Mouse (Mus musculus): ENCODE results near the gene Pip4k2a.
"Not testable (repeated sequence)": the region's sequence is repeated elsewhere in the genome, so short reads cannot be mapped to it uniquely, and the experiment has no call there.

Pip4k2a gene

DNA sequence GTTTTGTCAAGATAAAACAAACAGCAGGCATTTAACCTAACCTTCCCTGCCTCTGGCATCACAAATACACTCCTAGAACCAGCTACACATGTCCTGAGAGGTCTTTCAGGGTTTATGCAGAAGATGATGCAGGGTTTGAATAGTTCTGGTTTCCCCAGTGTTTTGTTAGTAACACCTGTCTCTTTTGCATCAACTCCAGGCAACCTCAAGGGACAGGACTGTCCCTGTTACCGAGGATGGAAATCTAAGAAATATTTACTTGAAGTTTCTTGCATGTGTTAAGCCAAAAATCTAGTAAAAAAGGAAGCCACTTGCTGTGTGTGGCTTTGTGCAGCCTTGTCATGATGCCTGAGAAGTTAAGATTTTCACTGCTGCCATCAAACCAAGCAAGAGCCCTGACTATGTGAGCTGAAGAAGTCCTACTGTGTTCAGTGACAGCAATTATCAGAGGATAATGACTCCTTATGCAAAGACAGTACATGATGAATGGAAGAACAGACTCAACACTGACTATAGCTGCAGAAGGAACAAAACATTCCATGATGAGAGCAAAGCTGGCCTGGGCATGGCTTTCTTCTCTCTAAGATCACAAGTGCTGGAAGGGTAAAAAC lies 76.3 kb downstream of the Pip4k2a start:
- DNase-seq = no peak

DNA sequence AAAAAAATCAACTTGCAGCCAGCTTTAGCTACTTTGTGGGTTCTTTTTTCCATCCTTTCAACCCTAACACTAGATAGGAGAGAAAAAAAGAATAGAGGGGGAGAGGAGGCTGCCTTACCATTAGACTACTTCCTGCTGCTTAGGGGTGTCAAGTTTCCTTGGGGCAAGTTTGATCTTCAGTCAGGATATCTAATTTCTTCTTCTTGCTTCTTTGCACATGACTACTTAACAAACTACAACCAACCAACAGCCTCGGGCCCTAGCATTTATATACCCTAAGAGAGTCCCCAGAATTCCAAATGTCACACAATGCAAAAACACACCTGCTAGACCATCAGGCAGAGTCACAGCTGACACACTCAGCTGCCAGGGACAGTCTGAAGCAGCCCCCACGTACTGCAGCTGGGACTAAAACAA lies 77.5 kb downstream of the Pip4k2a start:
- DNase-seq = no peak

DNA sequence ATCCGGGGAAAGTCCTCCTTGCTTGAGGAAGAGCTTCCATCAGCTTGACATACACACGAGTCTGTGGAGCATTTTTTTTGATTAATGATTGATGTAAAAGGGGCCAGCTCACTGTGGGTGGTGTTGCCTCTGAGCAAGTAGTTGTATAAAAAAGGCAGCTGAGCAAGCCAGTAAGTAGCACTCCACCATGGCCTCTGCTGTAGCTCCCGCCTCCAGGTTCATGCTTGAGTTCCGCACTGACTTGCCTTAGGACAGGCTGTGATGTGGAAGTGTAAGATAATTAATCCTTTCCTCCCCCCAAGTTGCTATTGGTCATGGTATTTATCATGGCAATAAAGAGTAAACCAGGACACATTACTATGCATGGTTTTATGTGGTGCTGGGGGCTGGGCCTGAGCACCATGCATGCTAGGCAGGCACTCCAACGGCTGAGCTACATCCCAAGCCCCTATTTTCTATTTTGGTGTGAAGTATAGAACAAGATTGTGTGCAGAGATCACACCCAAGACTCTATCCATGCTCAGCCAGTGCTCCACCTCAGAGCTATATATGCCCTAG lies 78.0 kb downstream of the Pip4k2a start:
- DNase-seq = no peak

GRCm38 (mm10) chr2:18917838-18918237 lies 80.1 kb downstream of the Pip4k2a start:
- no peak for DNase-seq

GRCm38 (mm10) chr2:18917380-18917750 lies 80.6 kb downstream of the Pip4k2a start:
- DNase-seq = no peak

- peak; percentile 49 for DNase-seq
Observed at GRCm38 (mm10) chr2:18916615-18917379, 81.1 kb downstream of the Pip4k2a start.

- DNase-seq = no peak
Observed at GRCm38 (mm10) chr2:18916042-18916407, 81.9 kb downstream of the Pip4k2a start.

DNA sequence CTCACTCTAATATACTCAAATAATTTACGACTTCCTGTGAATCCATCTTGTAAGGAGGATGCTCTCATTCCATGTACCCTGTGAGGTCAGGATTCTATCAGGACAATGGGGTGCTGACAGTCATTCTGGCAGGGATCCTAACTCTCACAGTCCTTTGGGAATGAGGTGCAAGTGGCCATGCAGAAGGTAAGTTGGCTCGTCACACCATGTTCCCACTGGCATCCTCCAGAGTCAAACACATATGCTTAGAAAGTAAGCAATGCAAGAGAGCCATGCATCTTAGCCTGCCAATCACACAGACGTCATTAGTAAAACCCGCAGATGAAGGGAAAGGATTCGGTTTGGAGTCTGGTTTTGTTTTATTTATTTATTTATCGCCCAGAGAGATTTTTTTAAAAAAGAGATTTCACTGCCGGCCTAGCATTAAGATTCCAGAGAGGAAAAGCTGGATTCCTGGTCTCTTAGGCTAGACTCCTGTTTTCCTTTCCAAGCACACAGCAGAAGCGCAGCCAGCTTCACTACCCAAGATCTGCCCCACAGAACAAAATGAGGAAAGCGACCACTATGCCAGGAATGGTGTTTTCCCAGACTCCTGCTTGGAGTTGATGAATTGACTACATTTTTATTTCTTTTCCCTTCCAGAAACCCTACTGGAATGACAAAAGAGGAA lies 82.4 kb downstream of the Pip4k2a start:
- DNase-seq = no peak

DNA sequence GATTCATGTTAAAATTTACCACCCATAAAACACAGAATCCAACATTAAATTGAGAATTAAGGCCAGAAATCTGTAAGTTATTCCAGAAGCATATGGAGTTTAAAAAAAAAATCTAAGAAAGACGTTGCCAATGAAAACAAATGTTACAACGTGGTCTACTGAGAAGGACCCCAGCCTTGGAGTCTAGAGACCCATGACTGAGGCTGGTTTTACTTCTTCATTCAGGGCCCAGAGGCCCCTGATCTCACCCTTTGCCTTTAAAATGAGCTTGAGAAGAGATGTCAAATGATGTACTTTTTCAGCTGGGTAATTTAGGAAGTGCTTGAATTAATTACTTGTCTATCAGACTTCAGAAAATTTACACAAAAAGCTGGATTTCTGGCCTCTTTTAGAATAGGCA lies 83.2 kb downstream of the Pip4k2a start:
- no peak for DNase-seq

GRCm38 (mm10) chr2:18913642-18914041 lies 84.3 kb downstream of the Pip4k2a start:
- DNase-seq = no peak

DNA sequence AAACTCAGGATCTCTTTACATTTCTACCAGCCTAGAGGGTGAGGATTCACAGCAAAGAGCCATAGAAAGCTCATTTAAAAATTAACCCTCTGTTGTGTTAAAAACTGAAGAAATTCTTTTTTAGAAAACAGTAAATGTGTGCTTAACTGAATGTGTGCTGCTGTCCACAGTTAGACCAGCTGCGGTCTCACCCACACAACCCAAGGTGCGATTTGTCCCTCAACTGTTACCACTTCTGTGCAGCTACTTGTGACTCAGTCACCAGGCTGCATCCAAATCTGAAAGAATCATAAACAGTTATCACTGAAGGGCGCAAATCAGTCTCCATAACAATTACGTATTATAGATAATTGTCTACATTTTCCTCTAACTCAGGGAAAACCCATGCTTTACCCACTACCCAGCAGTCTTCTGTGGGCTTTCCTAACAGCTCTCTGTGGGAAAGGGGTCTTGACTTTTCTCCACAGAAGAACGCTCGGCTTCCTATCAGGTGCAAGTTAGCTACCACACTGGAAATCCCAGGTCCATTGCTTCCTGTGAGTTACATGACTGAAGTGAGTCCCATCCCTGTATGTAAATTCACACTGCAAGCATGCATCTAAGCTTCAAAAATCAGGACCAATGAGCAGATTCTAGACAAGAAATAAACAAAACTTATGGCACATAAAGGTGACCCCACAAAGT lies 86.5 kb downstream of the Pip4k2a start:
- no peak for DNase-seq

DNA sequence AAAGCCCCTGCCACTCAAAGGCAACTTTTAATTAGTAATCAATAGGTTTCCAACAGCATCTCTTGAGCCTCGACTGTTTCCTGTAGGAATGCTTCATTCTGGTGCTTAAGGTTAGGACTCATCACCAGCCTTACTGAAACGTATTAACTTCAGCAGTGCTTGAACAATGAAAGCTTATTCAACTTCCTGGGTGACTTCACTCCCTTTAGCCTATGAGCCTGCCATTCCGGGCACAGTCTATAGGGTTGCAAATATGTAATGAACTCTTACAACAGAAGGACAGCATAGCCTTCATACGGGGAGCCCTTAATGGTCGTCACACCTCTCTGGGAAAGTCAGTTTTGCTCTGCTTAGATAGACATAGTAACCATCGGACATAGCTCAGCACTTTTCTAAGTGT lies 87.7 kb downstream of the Pip4k2a start:
- DNase-seq = no peak

DNA sequence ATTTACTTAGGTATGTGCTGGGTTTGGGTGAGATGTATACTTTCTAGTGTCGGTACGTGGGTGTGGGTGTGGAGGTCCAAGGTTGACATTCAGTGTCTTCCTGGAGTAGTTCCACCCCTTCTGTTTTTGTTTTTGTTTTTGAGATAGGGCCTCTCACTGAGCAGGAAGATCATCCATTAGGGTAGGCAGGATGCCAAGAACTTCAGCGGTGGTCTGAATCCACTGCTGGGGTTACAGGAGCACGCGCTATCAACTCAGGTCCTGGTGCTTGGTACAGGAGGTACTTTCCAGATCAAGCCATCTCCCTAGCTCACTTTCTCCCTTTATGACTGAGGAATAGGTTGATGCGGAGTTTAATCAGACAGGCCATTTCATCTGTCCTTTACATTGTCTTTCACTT lies 88.2 kb downstream of the Pip4k2a start:
- DNase-seq = no peak

- DNase-seq = no peak
Observed at GRCm38 (mm10) chr2:18907269-18907668, 90.7 kb downstream of the Pip4k2a start.

- peak; percentile 49 for DNase-seq
Observed at GRCm38 (mm10) chr2:18906421-18907084, 91.4 kb downstream of the Pip4k2a start.

DNA sequence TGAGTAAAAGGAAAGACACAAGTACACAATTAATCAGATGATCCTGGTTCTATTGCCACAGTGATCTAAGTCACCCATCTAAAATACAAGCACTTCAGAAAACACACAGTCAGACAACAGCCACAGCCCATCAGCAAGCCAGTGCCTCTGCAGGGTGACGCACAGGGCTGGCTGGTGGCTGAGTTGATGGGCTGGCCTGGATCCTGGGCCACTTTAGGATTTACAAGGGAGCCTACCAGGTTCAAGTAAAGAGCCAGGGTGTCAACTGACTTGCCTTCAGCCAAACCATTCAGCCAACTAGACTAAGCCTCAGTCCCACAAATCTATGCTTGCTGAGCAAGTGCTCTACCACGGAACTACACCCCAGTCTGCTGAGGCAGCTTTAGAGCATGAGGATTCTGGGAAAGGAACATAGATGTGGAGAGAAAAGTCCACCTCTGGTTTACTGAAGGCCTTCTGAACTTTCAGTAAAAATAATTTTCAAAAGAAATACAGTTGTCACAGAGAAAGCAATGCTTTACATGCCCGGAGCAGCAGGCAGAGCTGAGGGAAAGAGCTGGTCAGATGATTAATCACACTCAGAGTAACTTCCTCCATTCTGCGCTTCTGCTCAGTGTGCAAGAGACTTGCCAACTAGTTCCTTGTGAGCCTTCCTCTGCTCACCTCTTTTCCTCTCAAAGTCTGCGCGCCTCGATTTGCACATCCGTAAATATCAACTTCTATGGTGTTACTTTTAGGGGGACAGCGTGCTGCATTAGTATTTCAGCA lies 94.4 kb downstream of the Pip4k2a start:
- DNase-seq = no peak

- DNase-seq = no peak
Observed at GRCm38 (mm10) chr2:18901133-18901532, 96.8 kb downstream of the Pip4k2a start.

DNA sequence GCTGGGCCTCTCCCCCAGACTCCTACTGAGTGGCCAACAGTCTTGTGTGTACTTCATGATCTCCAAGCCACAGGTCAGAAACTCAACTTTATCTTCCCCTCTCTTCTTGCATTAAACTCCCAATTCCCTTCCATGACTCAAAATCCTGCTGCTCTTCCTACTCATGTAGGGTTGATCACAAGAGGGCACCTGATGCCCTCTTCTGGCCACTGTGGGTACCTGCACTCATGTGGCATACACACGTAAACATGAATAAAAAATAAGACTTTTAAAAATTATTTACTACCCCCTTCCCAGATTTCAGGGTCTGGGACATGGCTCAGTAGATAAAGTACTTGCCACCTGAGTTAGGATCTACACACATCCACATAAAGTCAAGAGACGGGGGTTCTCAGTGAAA lies 97.3 kb downstream of the Pip4k2a start:
- no peak for DNase-seq

DNA sequence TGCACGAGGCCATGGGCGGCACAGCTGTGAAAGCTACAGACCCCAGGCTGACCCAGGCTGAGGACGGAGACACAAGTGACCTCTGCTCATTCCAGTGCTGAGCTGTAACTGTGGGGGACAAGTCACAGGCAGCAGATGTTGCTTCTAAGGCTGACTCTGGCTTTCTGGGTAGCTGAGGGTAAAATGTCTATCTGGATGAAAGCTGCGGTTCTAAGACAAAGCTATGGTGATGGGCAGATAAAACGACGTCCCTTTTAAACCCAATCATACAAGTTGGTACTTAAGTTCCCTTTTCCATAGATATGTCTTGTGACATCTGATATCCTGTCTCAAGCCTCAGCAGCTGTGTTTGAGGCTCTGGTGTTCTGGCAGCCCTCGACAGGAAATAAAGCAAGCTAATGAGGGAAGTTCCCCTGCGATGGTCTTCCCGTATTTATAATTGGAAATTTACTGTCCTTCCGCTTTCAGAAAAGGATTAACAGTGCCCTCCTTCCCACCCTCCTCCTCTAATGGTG lies 100.1 kb downstream of the Pip4k2a start:
- DNase-seq = peak; percentile 46

DNA sequence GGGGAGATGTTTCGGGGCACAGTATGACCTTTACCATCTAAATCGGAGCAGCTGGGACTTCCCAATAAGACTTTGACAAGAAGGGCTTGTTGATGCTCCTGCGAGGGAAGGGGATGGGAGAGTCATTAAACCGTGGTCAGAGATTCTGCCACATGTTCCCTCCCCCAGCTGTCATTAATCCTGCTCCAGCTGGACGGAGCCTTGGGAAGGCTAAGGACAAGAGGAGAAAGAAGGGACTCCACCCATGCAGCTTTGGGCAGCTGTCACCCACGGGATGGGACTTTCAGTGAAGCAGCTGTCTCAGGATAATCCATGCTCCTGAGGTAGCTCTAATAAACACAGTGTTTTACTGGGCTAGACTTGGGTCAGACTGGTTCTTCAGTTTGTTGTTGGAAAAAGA lies 101.9 kb downstream of the Pip4k2a start:
- peak; percentile 70 for DNase-seq

GRCm38 (mm10) chr2:18893336-18893735 lies 104.6 kb downstream of the Pip4k2a start:
- not testable (repeated sequence) for DNase-seq
